Mouse (Mus musculus) limb, embryonic 14.5 days (tissue): ENCODE measurements around the gene Heatr1. TPM values are rescaled to one million over a fixed set of nuclear protein-coding genes. Genes with fewer than 3 reads are reported as not detected.

Source experiments
- ATAC-seq: fragments of 200-750 bp; cut with Nextera tagmentation; 2 replicates; pipeline ENCODE4 v1.8.0; 2017; ENCODE audit warnings: low read depth, moderate number of reproducible peaks, moderate TSS enrichment; ENCODE audit not compliant: low FRiP score
- DNase-seq: peaks from one replicate; pipeline ENCODE4 v3.0.0-alpha.2; 2015; ENCODE audit warnings: low spot score
- H3K27ac ChIP-seq: fragments of 300-500 bp; sonication (generic); replicated peaks from 2 replicates; pipeline ENCODE4 v1.5.1; 2014; ENCODE audit warnings: low read depth, mild to moderate bottlenecking, low read length, moderate library complexity, mixed read lengths
- H3K27me3 ChIP-seq: fragments of 300-500 bp; sonication (generic); 2 replicates; pipeline ENCODE4 v1.6.1; 2014; ENCODE audit warnings: low read length, mixed read lengths; ENCODE audit not compliant: control insufficient read depth, insufficient read depth
- H3K36me3 ChIP-seq: fragments of 300-500 bp; sonication (generic); 2 replicates; pipeline ENCODE4 v1.6.1; 2014; ENCODE audit warnings: mild to moderate bottlenecking, low read length, moderate library complexity, mixed read lengths; ENCODE audit not compliant: control insufficient read depth, insufficient read depth
- H3K4me1 ChIP-seq: fragments of 300-500 bp; sonication (generic); 2 replicates; pipeline ENCODE4 v1.6.1; 2014; ENCODE audit warnings: antibody characterized with exemption, low read length, mixed read lengths; ENCODE audit not compliant: control insufficient read depth, insufficient read depth
- H3K4me2 ChIP-seq: fragments of 300-500 bp; sonication (generic); replicated peaks from 2 replicates; pipeline ENCODE4 v1.6.1; 2014; ENCODE audit warnings: low read depth, mild to moderate bottlenecking, low read length, moderate library complexity; ENCODE audit not compliant: severe bottlenecking
- H3K4me3 ChIP-seq: fragments of 300-500 bp; sonication (generic); replicated peaks from 2 replicates; pipeline ENCODE4 v1.5.1; 2014; ENCODE audit warnings: low read length
- H3K9ac ChIP-seq: fragments of 300-500 bp; sonication (generic); 2 replicates; pipeline ENCODE4 v1.6.1; 2014; ENCODE audit warnings: mild to moderate bottlenecking, low read depth, low read length, moderate library complexity; ENCODE audit not compliant: severe bottlenecking
- H3K9me3 ChIP-seq: fragments of 300-500 bp; sonication (generic); 2 replicates; pipeline ENCODE4 v1.6.1; 2016; ENCODE audit warnings: low read length; ENCODE audit not compliant: control insufficient read depth
- POLR2A ChIP-seq: fragments of 200-500 bp; IDR thresholded peaks from 2 replicates; pipeline ENCODE4 v1.8.0; 2012; ENCODE audit warnings: inconsistent platforms, mild to moderate bottlenecking, moderate library complexity, borderline replicate concordance; ENCODE audit not compliant: insufficient read depth, insufficient read length; ENCODE audit errors: extremely low read depth
- WGBS: fragments of 180-500 bp; shearing (Covaris S2); extraction: QIAGEN DNeasy Blood & Tissue Kit; methylation state at CpG from one replicate; pipeline ENCODE4 v1.1.7; 2014; 5-methylcytosine and 5-hydroxymethylcytosine counted together
- polyA plus RNA-seq, 2 experiments: library from polyadenylated mRNA; depleted of rRNA in 1 of 2; stranded (reverse) in 1 of 2; unstranded in 1 of 2; fragments of >200 nt; fragmentation: Nextera tagmentation in 1 of 2; extraction: Ambion mirVana in 1 of 2; gene quantifications; 2 replicates each; pipeline versions ENCODE4 v1.2.1 to v1.2.3; 2012 to 2014

Heatr1 gene
- polyA plus RNA-seq, 2 experiments, result 21.3 to 26.1 TPM

DNA sequence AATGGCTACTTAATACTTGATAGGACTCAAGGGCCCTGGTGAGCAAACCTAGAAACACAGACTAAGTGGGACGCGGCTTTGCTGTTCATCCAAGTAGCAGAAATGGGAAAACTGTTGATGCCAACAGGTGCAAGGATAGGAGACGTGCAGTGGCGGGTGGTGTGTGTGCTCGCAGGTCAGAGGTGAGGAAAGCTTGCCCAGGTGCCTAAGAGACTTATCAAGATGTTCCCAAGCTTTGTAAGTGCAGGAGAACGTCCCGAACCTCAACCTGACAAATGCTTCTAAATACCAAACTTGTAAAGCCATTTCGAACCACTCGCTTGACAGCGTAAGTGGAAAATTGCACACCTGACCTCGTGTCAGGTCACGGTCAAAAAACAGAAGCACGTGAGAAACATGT lies 33.7 kb downstream of the Heatr1 start:
- Histone ChIP-seq H3K9ac (no peak overlapping the region), H3K27me3 (no peaks in the 10 kb centered on the region), H3K27ac (no peak overlapping the region), H3K9me3 (no peaks in the 10 kb centered on the region), H3K4me3 (no peak overlapping the region), H3K36me3 (peaks cover 85% of the 10 kb centered on the region), H3K4me2 (no peak overlapping the region), H3K4me1 (no peaks in the 10 kb centered on the region)
- ATAC-seq (no peak), DNase-seq (no peak)
- 93% methylated on average over 13 of the region's 13 CpGs for WGBS
- no peak for TF ChIP-seq POLR2A

DNA sequence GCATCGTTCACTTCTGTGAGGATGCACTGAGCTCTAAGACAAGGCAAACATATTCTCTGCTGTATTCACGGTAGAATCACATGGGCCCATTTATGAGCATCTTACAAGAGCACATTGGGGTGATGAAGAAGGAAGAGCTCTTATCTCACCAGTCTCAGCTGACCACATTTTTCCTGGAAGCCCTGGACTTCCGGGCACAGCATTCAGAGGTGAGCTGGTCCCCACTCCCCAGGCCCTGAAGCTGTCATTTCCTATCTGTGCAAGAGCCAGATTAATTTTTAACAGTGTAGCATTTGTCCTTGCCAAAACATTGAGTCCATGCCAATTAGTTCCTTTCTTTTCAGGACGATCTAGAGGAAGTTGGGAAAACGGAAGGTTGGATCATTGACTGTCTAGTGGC lies 39.0 kb downstream of the Heatr1 start:
- Histone ChIP-seq H3K4me1 (no peaks in the 10 kb centered on the region), H3K9ac (no peak overlapping the region), H3K9me3 (no peaks in the 10 kb centered on the region), H3K36me3 (peaks cover 82% of the 10 kb centered on the region), H3K27me3 (no peaks in the 10 kb centered on the region), H3K4me2 (no peak overlapping the region), H3K27ac (no peak overlapping the region), H3K4me3 (no peak overlapping the region)
- DNase-seq (no peak), ATAC-seq (no peak)
- 94% methylated on average over 5 of the region's 5 CpGs for WGBS
- TF ChIP-seq POLR2A, result no peak

DNA sequence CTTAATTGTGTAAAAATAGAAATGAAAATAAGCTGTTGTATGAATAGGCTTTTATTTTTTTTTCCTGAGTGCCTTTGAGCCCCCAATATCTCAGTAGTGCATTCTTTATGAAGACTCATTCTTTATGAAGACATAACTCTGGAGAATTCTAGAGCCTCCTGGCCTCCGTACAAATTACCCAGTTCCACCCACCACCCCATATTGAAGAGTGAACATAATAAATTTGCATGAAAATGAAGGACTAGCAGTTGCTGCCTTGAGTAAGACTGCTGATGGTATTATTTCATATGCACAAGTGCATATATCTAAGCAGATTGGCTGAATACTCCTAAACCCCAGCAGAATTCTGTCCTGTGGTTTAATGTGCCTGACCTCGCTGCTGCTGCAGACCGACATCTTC lies 44.8 kb downstream of the Heatr1 start:
- TF ChIP-seq POLR2A, result no peak
- H3K4me2 ChIP-seq, result no peak overlapping the region
- no peaks in the 10 kb centered on the region for H3K9me3 ChIP-seq
- H3K4me3 ChIP-seq, result no peak overlapping the region
- peaks cover 59% of the 10 kb centered on the region for H3K36me3 ChIP-seq
- WGBS, result 92% methylated on average over 3 of the region's 3 CpGs
- H3K27ac ChIP-seq, result no peak overlapping the region
- no peak overlapping the region for H3K9ac ChIP-seq
- no peak for ATAC-seq
- no peaks in the 10 kb centered on the region for H3K4me1 ChIP-seq
- H3K27me3 ChIP-seq, result no peaks in the 10 kb centered on the region
- no peak for DNase-seq

DNA sequence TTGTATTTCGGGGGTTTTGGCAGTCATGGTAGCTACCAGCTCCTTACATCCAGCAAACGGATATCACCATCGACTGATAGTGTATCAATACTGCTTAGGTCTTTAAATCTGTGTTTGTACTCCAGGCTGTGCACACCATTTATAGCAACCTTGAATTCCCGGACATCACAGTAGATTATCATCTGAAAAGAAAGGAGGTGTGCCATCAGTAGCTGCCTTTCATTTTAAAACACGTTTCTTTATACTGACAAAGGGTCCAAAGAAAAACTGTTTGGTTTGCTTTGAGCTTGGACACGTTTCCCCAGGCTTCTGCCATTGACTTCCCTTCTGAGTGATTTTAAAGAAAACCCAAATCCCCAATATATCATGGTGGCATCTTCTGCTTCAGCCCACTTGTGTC lies 46.0 kb downstream of the Heatr1 start:
- no peak for ATAC-seq
- Histone ChIP-seq H3K27ac (no peak overlapping the region), H3K9ac (no peak overlapping the region), H3K4me2 (no peak overlapping the region), H3K4me1 (no peaks in the 10 kb centered on the region), H3K27me3 (no peaks in the 10 kb centered on the region), H3K4me3 (no peak overlapping the region), H3K9me3 (no peaks in the 10 kb centered on the region), H3K36me3 (peaks cover 47% of the 10 kb centered on the region)
- no peak for DNase-seq
- TF ChIP-seq POLR2A, result no peak
- 93% methylated on average over 6 of the region's 6 CpGs for WGBS

DNA sequence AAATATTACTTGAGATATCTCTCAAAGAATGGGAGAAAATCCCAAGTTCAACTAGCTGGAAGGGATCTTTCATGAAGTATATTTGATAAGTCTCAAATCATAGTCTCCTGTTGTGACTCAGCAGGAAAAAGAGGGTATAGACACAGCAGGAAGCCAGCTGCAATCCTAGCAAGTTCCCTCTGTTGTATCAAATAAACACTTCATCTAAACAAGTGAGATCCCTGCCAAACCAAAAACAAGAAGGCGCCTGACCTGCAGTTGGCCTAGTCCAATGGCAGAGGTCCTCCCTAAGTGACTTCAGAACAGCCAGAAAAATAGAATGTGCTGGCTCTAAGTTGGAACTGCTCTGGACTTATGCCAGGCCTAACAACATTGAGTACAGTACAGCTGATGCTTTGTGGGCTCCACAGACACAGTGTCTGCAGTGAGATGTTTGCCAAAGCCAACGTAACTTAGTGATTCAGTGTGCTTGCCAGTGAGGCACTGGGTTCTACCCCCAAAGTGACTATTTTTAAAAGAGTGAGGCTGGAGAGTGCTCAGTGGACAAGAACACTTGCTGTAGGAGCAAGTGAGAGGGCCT lies 47.3 kb downstream of the Heatr1 start:
- Histone ChIP-seq H3K4me3 (no peak overlapping the region), H3K9ac (no peak overlapping the region), H3K36me3 (peaks cover 40% of the 10 kb centered on the region), H3K27me3 (no peaks in the 10 kb centered on the region), H3K4me2 (no peak overlapping the region), H3K4me1 (no peaks in the 10 kb centered on the region), H3K27ac (no peak overlapping the region), H3K9me3 (no peaks in the 10 kb centered on the region)
- peak; percentile 5 for DNase-seq
- 79% methylated on average over 2 of the region's 2 CpGs for WGBS
- no peak for TF ChIP-seq POLR2A
- ATAC-seq, result no peak

DNA sequence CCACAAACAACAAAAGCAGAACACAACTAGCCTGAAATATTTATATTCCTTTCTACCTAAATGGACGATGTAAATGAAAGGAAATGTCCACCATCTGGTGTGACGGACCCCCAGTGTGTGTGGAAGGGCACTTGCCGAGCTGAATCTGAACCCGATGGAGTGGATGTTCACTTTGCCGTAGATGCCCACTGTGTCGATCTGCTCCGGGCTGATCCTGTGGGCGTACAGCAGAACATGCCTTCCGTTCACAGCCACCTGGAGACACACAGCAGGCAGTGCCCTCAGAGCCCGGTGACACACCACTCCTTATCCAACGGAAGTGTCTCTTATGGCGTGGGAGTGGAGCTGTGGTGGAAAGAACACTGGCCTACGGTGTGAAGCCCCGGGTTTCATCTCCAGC lies 58.3 kb downstream of the Heatr1 start:
- Histone ChIP-seq H3K9ac (no peak overlapping the region), H3K4me3 (no peak overlapping the region), H3K27me3 (no peaks in the 10 kb centered on the region), H3K36me3 (peaks cover 9% of the 10 kb centered on the region; the same call in 1 of the 2 replicates), H3K9me3 (no peaks in the 10 kb centered on the region), H3K27ac (no peak overlapping the region), H3K4me1 (no peaks in the 10 kb centered on the region), H3K4me2 (no peak overlapping the region)
- 90% methylated on average over 14 of the region's 14 CpGs for WGBS
- TF ChIP-seq POLR2A, result no peak
- no peak for ATAC-seq
- DNase-seq, result no peak
